Mouse (Mus musculus): ENCODE data around the gene Mtfr2. TPM values are rescaled to one million over a fixed set of nuclear protein-coding genes. Genes with fewer than 3 reads are reported as not detected.

Gene Mtfr2
- not detected in 2 replicates for polyA plus RNA-seq (2021; fragmentation: Nextera tagmentation)
- long read RNA-seq, experiment 1 = 0 reads
- long read RNA-seq, experiment 2 = 0 reads

GRCm38 (mm10) chr10:20347285-20348214, at the start of gene Mtfr2:
Gene Mtfr2 (plus strand): TSS chr10:20347770.

GRCm38 (mm10) chr10:20311918-20312735, 35.4 kb upstream of the Mtfr2 start, which contains the start of gene Bclaf1:
Gene Bclaf1 (plus strand): TSS chr10:20312469.

Other genes starting within 250 kb of the Mtfr2 start
- 19.0 and 21.8 TPM in 2 replicates for gene Map7, start 199.3 kb upstream of the Mtfr2 start, polyA plus RNA-seq (2021; fragmentation: Nextera tagmentation)
- gene Bclaf1, start 35.3 kb upstream of the Mtfr2 start, polyA plus RNA-seq (2021; fragmentation: Nextera tagmentation) = 33.3 and 41.1 TPM in 2 replicates

Measured in left cerebral cortex, adult 6 months (tissue).